Mouse (Mus musculus) kidney, postnatal 14 days (tissue): ENCODE measurements at regions not wholly inside any gene's neighbourhood (a gene's known extent, or its start where the extent isn't known, plus 50 kb on each side); places are given as distances from the start of the nearest gene placed in this dataset.

ENCODE experiments used
- DNase-seq: peaks from one replicate; pipeline ENCODE4 v3.0.0; 2022; ENCODE audit warnings: mixed read lengths

- DNase-seq: peak; percentile 17
Measured at GRCm38 (mm10) chr5:46791051-46791450, 933.6 kb upstream of the Lcorl start.

- peak; percentile 49 for DNase-seq
Measured at GRCm38 (mm10) chr5:46790536-46790935, 933.1 kb upstream of the Lcorl start.

- DNase-seq: no peak
Measured at GRCm38 (mm10) chr5:46787079-46787478, 929.7 kb upstream of the Lcorl start.

- DNase-seq: no peak
Measured at GRCm38 (mm10) chr5:46756094-46756493, 898.7 kb upstream of the Lcorl start.

- DNase-seq: no peak
Measured at GRCm38 (mm10) chr5:46740034-46740582, 882.7 kb upstream of the Lcorl start.

- no peak for DNase-seq
Measured at GRCm38 (mm10) chr5:46732510-46732909, 875.1 kb upstream of the Lcorl start.

GRCm38 (mm10) chr5:46732025-46732424 is 874.6 kb upstream of the Lcorl start:
- DNase-seq: no peak

- DNase-seq: no peak
Measured at GRCm38 (mm10) chr5:46731297-46731696, 873.9 kb upstream of the Lcorl start.

GRCm38 (mm10) chr5:46709596-46709995 is 852.2 kb upstream of the Lcorl start:
- peak; percentile 63 for DNase-seq

- DNase-seq: no peak
Measured at GRCm38 (mm10) chr5:46707845-46708244, 850.4 kb upstream of the Lcorl start.

- no peak for DNase-seq
Measured at GRCm38 (mm10) chr5:46707021-46707420, 849.6 kb upstream of the Lcorl start.

- DNase-seq: no peak
Measured at GRCm38 (mm10) chr5:46678007-46678406, 820.6 kb upstream of the Lcorl start.

- DNase-seq: no peak
Measured at GRCm38 (mm10) chr5:46674810-46675502, 817.5 kb upstream of the Lcorl start.

- DNase-seq: no peak
Measured at GRCm38 (mm10) chr5:46673413-46673812, 816.0 kb upstream of the Lcorl start.

GRCm38 (mm10) chr5:46670484-46670883 is 813.1 kb upstream of the Lcorl start:
- DNase-seq: no peak

GRCm38 (mm10) chr5:46666250-46666649 is 808.8 kb upstream of the Lcorl start:
- no peak for DNase-seq

GRCm38 (mm10) chr5:46657065-46657464 is 799.6 kb upstream of the Lcorl start:
- no peak for DNase-seq

GRCm38 (mm10) chr5:46654189-46654588 is 796.8 kb upstream of the Lcorl start:
- DNase-seq: no peak

GRCm38 (mm10) chr5:46643009-46643408 is 785.6 kb upstream of the Lcorl start:
- DNase-seq: no peak

- DNase-seq: no peak
Measured at GRCm38 (mm10) chr5:46635116-46635668, 777.8 kb upstream of the Lcorl start.
